Comparison of ENCODE assay signal across 12 mouse cellular contexts in genomic region chr12:16869091-16869778, GRCm38 (mm10). TPM values are rescaled to one million over a fixed set of nuclear protein-coding genes. Genes with fewer than 3 reads are reported as not detected.
DNase-seq lines count a peak whose midpoint lies in the region; ATAC-seq lines count a peak whose summit lies in the region.
"Had no signal": no experiment of that assay in that cellular context is flagged by ENCODE, and none has a peak within 500 bp of the region (broad histone marks: within the 10 kb centered on the region; RNA-seq: fewer than 3 reads in every experiment).

No protein-coding gene starts in this region.

- peaks cover 66% of the 10 kb centered on the region for H3K4me1 ChIP-seq in heart, embryonic 10.5 days
- H3K4me1 ChIP-seq in lung, embryonic 16.5 days (replicated peaks; ENCODE audit: control insufficient read depth, insufficient read depth, low read length): peaks cover 54% of the 10 kb centered on the region
- H3K4me1 ChIP-seq in heart, embryonic 16.5 days (ENCODE audit: control insufficient read depth, insufficient read depth, low read length): peaks cover 57% of the 10 kb centered on the region
- peaks cover 33% of the 10 kb centered on the region for H3K4me1 ChIP-seq in stomach, embryonic 15.5 days

- H3K9ac ChIP-seq in lung, embryonic 16.5 days (ENCODE audit: low read length): no peak overlapping the region; the same call in 1 of the 2 replicates
- no peak overlapping the region for H3K9ac ChIP-seq in heart, embryonic 16.5 days (ENCODE audit: low read length)
- H3K9ac ChIP-seq in stomach, embryonic 15.5 days: no peak overlapping the region

- no peaks in the 10 kb centered on the region for H3K9me3 ChIP-seq in heart, embryonic 10.5 days
- H3K9me3 ChIP-seq in lung, embryonic 16.5 days (ENCODE audit: control insufficient read depth, low read length): no peaks in the 10 kb centered on the region
- H3K9me3 ChIP-seq in heart, embryonic 16.5 days (replicated peaks; ENCODE audit: control insufficient read depth, low read length): no peaks in the 10 kb centered on the region
- no peaks in the 10 kb centered on the region for H3K9me3 ChIP-seq in stomach, embryonic 15.5 days

- no peaks in the 10 kb centered on the region for H3K36me3 ChIP-seq in heart, embryonic 10.5 days
- no peaks in the 10 kb centered on the region for H3K36me3 ChIP-seq in lung, embryonic 16.5 days (ENCODE audit: control insufficient read depth, insufficient read depth, low read length)
- H3K36me3 ChIP-seq in heart, embryonic 16.5 days (ENCODE audit: control insufficient read depth, insufficient read depth): no peaks in the 10 kb centered on the region
- no peaks in the 10 kb centered on the region for H3K36me3 ChIP-seq in stomach, embryonic 15.5 days

- H3K27ac ChIP-seq in heart, embryonic 10.5 days: peak overlapping the region; percentile 89
- peak overlapping the region; percentile 95 for H3K27ac ChIP-seq in lung, embryonic 16.5 days (ENCODE audit: low read length)
- peak overlapping the region; percentile 97 for H3K27ac ChIP-seq in heart, embryonic 16.5 days (ENCODE audit: low read length)
- peak overlapping the region; percentile 89 for H3K27ac ChIP-seq in stomach, embryonic 15.5 days
- H3K27ac ChIP-seq: left cerebral cortex, adult 2 months had no signal

- 40% methylated on average over 8 of the region's 8 CpGs for WGBS in heart, embryonic 10.5 days
- 44% methylated on average over 8 of the region's 8 CpGs for WGBS in lung, embryonic 16.5 days
- 29% methylated on average over 8 of the region's 8 CpGs for WGBS in heart, embryonic 16.5 days
- WGBS in stomach, embryonic 15.5 days: 58% methylated on average over 8 of the region's 8 CpGs

- no peaks in the 10 kb centered on the region for H3K27me3 ChIP-seq in heart, embryonic 10.5 days (ENCODE audit: insufficient read depth, poor library complexity, severe bottlenecking)
- no peaks in the 10 kb centered on the region for H3K27me3 ChIP-seq in lung, embryonic 16.5 days (ENCODE audit: control insufficient read depth, insufficient read depth, low read depth, low read length)
- H3K27me3 ChIP-seq in heart, embryonic 16.5 days (ENCODE audit: control insufficient read depth, insufficient read depth, low read length): no peaks in the 10 kb centered on the region
- no peaks in the 10 kb centered on the region for H3K27me3 ChIP-seq in stomach, embryonic 15.5 days (replicated peaks)

- H3K4me3 ChIP-seq in heart, embryonic 10.5 days: peak overlapping the region; percentile 25; the same call in 1 of the 2 replicates
- no peak overlapping the region for H3K4me3 ChIP-seq in lung, embryonic 16.5 days (ENCODE audit: low read length)
- H3K4me3 ChIP-seq in heart, embryonic 16.5 days (ENCODE audit: low read length): no peak overlapping the region
- no peak overlapping the region for H3K4me3 ChIP-seq in stomach, embryonic 15.5 days (replicated peaks)
- H3K4me3 ChIP-seq: left cerebral cortex, adult 2 months had no signal

- intact Hi-C loops in heart, postnatal 14 days (cut with DNase I): no loop called here

- ATAC-seq in lung, embryonic 16.5 days (ENCODE audit: low read depth): no peak
- no peak; the same call in 1 of the 2 replicates for ATAC-seq in heart, embryonic 16.5 days (replicated peaks; ENCODE audit: extremely low read depth, insufficient read depth, low FRiP score)
- no peak for ATAC-seq in stomach, embryonic 15.5 days (ENCODE audit: insufficient read depth, low FRiP score, low read depth)

- H3K4me2 ChIP-seq in lung, embryonic 16.5 days (ENCODE audit: low read depth, low read length): no peak overlapping the region
- no peak overlapping the region for H3K4me2 ChIP-seq in heart, embryonic 16.5 days (ENCODE audit: low read depth, low read length)
- no peak overlapping the region for H3K4me2 ChIP-seq in stomach, embryonic 15.5 days

- no peak for DNase-seq in heart, embryonic 10.5 days (ENCODE audit: low spot score)
- no peak for DNase-seq in heart, postnatal 14 days
- DNase-seq in lung, postnatal 25 days (ENCODE audit: low spot score): no peak
- DNase-seq in spleen, postnatal 36 days (ENCODE audit: low spot score in 2 of 2): no peak
- no peak for DNase-seq in cerebellum, adult 11-12 months
- DNase-seq: adrenal gland, postnatal 14 days; cerebellum, adult 8-10 months; kidney, adult 8-10 months had no signal

RNA-seq across cellular contexts. Expression of gene Rock2, which starts 25.5 kb away (rescaled TPM):
- 16.9 and 19.6 TPM in 2 replicates for polyA plus RNA-seq in heart, embryonic 10.5 days (2016; fragmentation: Nextera tagmentation; extraction: Ambion mirVana)
- 10 to 100 TPM; 83.6 to 87.4 TPM for total RNA-seq in heart, postnatal 14 days (2021)
- polyA plus RNA-seq in lung, embryonic 16.5 days (2015; fragmentation: Nextera tagmentation; extraction: Ambion mirVana): 15.3 and 15.7 TPM in 2 replicates
- polyA plus RNA-seq in heart, embryonic 16.5 days (2015; fragmentation: Nextera tagmentation; extraction: Ambion mirVana): 16.8 and 20.4 TPM in 2 replicates
- polyA plus RNA-seq in stomach, embryonic 15.5 days (2015; fragmentation: Nextera tagmentation; extraction: Ambion mirVana): 20.5 and 21.7 TPM in 2 replicates

RNA-seq across cellular contexts. Expression of gene E2f6, which starts 58.5 kb away (rescaled TPM):
- 52.8 and 63.4 TPM in 2 replicates for polyA plus RNA-seq in heart, embryonic 10.5 days (2016; fragmentation: Nextera tagmentation; extraction: Ambion mirVana)
- total RNA-seq in heart, postnatal 14 days (2021): 10 to 100 TPM; 57.2 to 60.7 TPM
- 29.6 and 33.4 TPM in 2 replicates for polyA plus RNA-seq in lung, embryonic 16.5 days (2015; fragmentation: Nextera tagmentation; extraction: Ambion mirVana)
- 43.5 and 45.5 TPM in 2 replicates for polyA plus RNA-seq in heart, embryonic 16.5 days (2015; fragmentation: Nextera tagmentation; extraction: Ambion mirVana)
- polyA plus RNA-seq in stomach, embryonic 15.5 days (2015; fragmentation: Nextera tagmentation; extraction: Ambion mirVana): 38.6 and 39.3 TPM in 2 replicates
